Mouse (Mus musculus) Patski (cell line): ENCODE measurements around the gene Dapk1. TPM values are rescaled to one million over a fixed set of nuclear protein-coding genes. Genes with fewer than 3 reads are reported as not detected.

Experiments used
- ATAC-seq: fragments of 100-300 bp; one replicate; pipeline ENCODE4 v1.8.0; 2021
- CTCF ChIA-PET: fragments of 350-600 bp; sonication (Branson Sonifier 250); formaldehyde crosslinking; loops from one replicate; lab custom pipeline; 2022; ENCODE audit warnings: inconsistent platforms; lab: Charles Lee
- POLR2A ChIA-PET: fragments of 350-600 bp; sonication (Branson Sonifier 250); formaldehyde crosslinking; loops from one replicate; lab custom pipeline; 2022; ENCODE audit warnings: antibody characterized with exemption, inconsistent platforms; lab: Charles Lee
- DNase-seq: peaks from one replicate; pipeline ENCODE4 v3.0.0-alpha.2; 2011; ENCODE audit warnings: low read depth, low spot score
- H3K27me3 ChIP-seq: fragments of 371-371 bp; one replicate; pipeline ENCODE4 v1.5.1; 2021
- CTCF ChIP-seq: fragments of 100-300 bp; IDR thresholded peaks from one replicate; pipeline ENCODE4 v1.5.1; 2021
- in situ Hi-C: fragments of 300-500 bp; cut with MboI; formaldehyde crosslinking; loops from 3 replicates; pipeline ENCODE4 v1.11.1; 2018; ENCODE audit warnings: low pct_unique_long_range_greater_than_20kb, mixed read lengths
- polyA plus RNA-seq: library from polyadenylated mRNA; unstranded; gene quantifications from one replicate; pipeline ENCODE4 v1.2.3, GENCODE M21; 2021

Dapk1 gene
- polyA plus RNA-seq, 1 experiment from 2014 or later = 38.8 TPM

DNA sequence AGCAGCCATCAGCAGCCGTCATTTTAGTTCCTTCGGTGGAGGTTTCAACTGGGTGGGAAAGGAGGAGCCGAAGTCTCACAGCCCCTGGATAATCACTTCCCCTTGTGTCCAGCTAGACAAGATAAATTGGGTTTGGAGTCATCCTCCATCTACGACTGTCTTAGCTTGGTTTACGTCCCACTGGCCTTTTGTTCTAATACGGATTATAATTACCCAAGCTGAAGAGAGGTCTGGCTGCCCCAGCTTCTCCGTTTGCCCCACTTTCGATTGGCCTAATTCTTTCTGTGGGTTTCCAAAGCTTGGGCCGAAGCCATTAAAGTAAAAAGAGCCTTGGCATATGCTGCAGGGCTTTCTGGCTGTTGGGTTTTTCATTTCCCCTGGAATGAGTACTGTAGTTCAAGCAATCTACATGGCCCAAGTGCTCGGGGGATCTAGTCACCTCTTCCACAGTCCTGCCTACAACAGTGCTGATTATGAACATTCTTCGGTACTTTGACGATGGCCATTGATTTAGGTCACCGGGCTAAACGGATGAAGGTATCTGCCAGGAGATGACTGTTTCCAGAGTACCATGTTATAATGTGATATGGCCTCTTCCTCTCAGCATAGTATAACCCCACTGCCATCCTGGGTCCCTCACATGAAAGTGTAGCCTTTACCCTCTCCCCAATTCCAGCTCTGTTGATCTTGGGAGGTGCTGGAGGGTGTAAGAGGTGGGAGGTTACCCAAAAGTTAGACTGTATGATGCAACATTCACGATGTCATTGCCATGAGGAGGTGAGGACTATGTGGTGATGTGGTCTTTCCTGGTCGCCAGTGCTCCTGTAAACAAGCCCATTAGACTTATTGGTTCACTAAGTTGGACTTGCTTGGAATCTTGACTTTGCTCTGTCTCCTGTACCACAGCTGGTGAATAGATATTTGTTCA lies 106.1 kb downstream of the Dapk1 start:
- ATAC-seq = peak; percentile 21
- POLR2A ChIA-PET = no interaction called here
- TF ChIP-seq CTCF = no peak
- in situ Hi-C loops = no loop called here
- CTCF ChIA-PET = no interaction called here
- no peak for DNase-seq
- no peaks in the 10 kb centered on the region for H3K27me3 ChIP-seq

DNA sequence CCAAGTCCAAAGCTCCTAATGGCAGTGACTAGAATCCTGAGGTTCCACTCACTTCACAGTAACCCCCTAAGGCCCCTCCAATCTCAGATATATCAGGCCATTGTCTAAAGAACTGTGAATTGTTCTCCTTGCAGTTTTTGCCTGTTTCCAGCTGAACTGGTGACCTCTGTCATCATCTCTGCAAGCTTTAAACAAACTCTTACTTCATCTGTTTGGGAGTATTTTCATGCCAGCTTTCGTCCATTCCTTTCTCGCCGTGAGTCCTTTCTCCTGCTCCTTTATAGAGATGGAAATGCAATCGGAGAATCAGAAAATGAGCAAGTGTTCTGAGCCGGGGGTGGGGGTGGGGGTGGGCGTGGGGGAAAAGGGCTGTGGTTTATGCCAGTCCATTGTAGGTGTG lies 107.4 kb downstream of the Dapk1 start:
- in situ Hi-C loops = no loop called here
- TF ChIP-seq CTCF = no peak
- DNase-seq (no peak), ATAC-seq (no peak)
- CTCF ChIA-PET = no interaction called here
- POLR2A ChIA-PET = no interaction called here
- no peaks in the 10 kb centered on the region for H3K27me3 ChIP-seq

DNA sequence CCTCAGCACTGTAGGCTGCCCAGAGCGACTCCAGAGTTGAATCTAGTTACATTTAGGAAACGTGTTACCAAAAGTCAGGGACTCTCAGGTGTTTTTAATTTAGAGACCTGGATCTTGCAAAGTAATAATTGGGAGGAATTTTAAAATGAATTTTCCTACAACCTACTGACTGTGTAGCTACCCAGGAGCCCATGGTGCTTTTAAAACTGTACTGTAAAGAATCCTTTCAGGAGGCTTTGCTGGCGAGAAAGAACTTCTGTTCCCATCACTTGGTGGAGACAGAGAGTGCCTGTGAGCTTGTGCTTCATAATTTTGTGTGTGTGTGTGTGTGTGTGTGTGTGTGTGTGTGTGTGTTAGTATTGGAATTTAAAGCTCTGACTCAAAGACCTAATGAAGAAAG lies 109.2 kb downstream of the Dapk1 start:
- DNase-seq = no peak
- no peak for TF ChIP-seq CTCF
- no peaks in the 10 kb centered on the region for H3K27me3 ChIP-seq
- ChIA-PET CTCF (interaction anchor here (1.4 kb wide), 1 partner anchor 73 kb away, joined by 3 read pairs; no protein-coding TSS in a partner anchor), POLR2A (no interaction called here)
- in situ Hi-C loops = no loop called here
- ATAC-seq = no peak

DNA sequence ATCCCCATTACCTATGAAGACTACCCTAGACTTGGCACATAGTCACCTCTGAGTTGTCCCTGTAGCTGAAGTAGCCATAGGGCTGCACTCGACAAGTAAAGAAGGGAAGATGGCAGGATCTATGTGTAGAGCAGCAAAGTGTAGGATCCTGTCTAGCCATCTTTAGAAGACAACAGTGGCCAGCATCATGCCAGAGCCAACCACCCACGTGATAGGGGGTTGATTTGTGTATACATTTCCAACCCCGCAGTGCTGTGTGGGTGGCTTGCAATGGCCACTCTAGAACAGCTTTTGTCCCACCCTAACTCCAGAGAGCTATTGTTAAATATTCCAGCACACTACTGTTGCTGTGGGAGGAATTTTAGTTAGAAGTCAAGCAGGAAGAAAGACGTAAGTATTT lies 111.8 kb downstream of the Dapk1 start:
- no peak for ATAC-seq
- ChIA-PET POLR2A (no interaction called here), CTCF (no interaction called here)
- no peak for DNase-seq
- in situ Hi-C loops = no loop called here
- no peak for TF ChIP-seq CTCF
- no peaks in the 10 kb centered on the region for H3K27me3 ChIP-seq

DNA sequence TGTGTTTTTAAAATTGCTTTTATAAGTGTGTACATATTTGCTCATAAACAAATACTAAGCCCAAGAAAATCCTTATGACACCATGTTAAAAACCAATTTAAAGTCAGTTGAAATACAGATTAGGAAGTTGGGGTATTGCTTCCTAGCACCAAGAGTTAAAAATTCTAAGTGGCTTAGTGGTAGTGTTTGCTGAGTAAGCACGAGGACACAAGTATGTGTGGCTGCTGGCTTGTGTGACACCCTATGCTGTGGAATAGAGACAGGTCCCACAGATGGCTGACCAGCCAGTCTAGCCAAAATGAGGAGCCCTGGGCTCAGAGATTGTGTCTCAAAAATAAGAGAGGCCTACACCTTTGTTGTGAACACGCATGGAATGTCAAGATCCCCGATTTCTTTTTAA lies 114.4 kb downstream of the Dapk1 start:
- ATAC-seq = no peak
- ChIA-PET CTCF (no interaction called here), POLR2A (no interaction called here)
- in situ Hi-C loops = no loop called here
- no peak for TF ChIP-seq CTCF
- no peaks in the 10 kb centered on the region for H3K27me3 ChIP-seq
- no peak for DNase-seq

DNA sequence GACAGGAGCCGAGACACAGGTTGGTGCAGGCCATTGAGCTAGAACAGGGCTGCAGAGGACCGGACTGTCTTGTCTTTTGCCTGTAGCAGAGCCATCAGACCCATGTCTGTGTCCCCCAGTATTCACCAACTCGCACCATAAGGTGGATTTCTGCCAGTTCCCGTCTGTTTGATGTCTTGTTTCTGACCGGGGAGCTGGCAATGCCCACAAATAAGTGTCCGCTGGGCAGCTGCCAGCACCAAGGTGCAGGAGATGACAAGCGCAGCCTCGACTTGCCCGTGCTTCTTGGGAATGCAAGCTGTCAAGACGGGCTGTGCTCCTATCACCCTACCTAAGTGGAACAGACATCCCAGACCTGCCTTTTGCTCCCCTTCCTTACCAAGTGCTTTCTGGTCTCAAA lies 115.7 kb downstream of the Dapk1 start:
- CTCF ChIA-PET = interaction anchor here (1.2 kb wide), 1 partner anchor 12 kb away, joined by 4 read pairs; no protein-coding TSS in a partner anchor
- POLR2A ChIA-PET = interaction anchor here (0.5 kb wide), 1 partner anchor 108 kb away, joined by 3 read pairs; no protein-coding TSS in a partner anchor
- TF ChIP-seq CTCF = no peak
- no peak for DNase-seq
- in situ Hi-C loops = no loop called here
- no peak for ATAC-seq
- no peaks in the 10 kb centered on the region for H3K27me3 ChIP-seq

DNA sequence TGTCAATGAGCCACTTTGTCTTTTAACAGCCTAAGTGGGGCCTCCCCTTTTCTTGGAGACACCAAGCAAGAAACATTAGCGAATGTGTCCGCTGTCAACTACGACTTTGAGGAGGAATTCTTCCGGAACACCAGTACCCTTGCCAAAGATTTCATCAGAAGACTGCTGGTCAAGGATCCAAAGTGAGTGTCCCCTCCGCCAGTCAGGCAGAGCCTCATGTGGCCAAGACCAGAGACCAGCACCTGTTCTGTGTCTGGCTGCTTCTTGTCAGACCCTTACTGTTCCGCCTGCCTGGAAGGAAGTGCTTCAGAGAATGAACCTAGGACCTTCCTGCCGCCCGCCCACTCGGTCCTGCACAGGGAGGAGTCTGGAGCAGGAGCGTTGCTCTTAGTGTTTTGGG lies 117.8 kb downstream of the Dapk1 start:
- CTCF ChIA-PET = no interaction called here
- DNase-seq (no peak), ATAC-seq (no peak)
- H3K27me3 ChIP-seq = no peaks in the 10 kb centered on the region
- POLR2A ChIA-PET = no interaction called here
- in situ Hi-C loops = no loop called here
- TF ChIP-seq CTCF = no peak

DNA sequence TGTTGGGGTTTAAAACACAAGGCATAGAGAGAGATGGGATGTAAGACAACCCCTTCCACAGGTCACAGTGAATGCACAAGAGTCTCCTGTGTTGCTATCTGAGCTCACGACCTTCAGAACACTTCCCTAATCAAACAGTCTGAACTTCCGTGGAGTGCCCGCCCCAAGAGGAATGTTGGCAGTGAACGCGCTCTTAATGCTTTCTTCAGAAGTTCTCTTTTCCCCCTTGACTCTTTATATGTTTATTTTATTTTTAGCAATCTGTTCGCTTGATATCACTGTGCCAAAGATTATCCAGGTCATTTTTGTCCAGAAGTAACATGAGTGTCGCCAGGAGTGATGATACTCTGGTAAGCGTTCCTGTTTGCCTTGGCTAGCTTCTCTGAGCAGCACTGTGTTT lies 121.0 kb downstream of the Dapk1 start:
- DNase-seq = no peak
- ATAC-seq = no peak
- TF ChIP-seq CTCF = no peak
- POLR2A ChIA-PET = no interaction called here
- CTCF ChIA-PET = interaction anchor here (1.4 to 1.6 kb wide), 2 partner anchors 18 to 36 kb away, joined by 3 read pairs; no protein-coding TSS in a partner anchor
- no peaks in the 10 kb centered on the region for H3K27me3 ChIP-seq
- in situ Hi-C loops = no loop called here

DNA sequence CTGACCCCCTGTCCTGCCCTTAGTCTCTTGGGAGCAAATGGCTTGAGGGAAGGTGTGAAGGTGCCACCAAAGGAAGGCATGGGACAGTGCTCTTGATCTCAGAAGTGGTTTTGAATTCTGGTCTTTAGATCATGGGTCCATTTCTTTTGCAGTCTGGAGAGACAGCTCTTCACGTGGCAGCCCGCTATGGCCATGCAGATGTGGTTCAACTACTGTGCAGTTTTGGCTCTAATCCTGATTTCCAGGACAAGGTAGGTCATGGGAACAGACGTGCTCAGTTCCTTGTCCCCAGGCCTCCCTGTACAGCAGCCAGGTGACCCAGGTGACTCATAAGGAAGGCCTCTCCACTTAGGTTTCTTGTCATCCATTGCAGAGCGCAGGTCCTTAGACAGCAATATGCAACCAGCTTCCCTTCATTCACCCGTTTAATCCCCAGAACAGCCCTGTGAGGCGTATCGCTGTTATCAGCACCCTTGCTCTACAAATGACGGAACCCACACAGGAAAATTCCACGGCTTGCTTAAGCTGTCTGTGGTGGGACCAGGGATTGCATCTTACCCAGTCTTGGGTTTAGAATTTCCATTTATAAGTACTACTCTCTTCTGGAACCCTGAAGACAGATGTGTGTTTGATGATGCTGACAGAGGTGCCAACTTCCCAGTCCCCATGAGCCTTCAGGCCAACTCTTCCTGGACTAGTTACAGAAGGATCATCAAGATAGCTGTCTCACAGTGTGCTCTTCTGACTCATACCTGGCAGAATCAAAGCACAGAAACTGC lies 126.7 kb downstream of the Dapk1 start:
- in situ Hi-C loops = loop anchor here (25.0 kb wide), 1 partner anchor 541 kb away; the partner anchor contains the start of gene Gas1
- DNase-seq (no peak), ATAC-seq (no peak)
- no peaks in the 10 kb centered on the region for H3K27me3 ChIP-seq
- CTCF ChIA-PET = interaction anchor here (1.1 to 1.2 kb wide), 3 partner anchors 10 to 18 kb away, joined by 3 to 4 read pairs (median 4); no protein-coding TSS in a partner anchor
- TF ChIP-seq CTCF = no peak
- POLR2A ChIA-PET = no interaction called here

DNA sequence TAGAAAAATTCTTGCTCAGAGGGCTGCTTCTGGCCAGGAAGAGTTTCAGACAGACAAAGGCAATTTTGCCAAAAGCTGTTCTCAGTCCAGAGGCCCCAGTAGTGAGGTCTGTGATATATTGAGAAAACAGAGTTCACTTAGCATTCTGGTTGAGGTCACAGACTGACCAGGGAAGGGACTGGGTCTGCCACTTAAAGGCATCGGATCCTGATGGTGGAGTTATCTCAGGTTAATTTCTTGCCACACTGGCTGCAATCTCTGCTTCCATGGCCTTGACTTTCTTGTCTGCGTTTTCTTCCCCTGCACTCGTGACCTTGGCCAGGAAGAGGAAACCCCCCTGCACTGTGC lies 127.3 kb downstream of the Dapk1 start:
- in situ Hi-C loops = loop anchor here (25.0 kb wide), 1 partner anchor 542 kb away; the partner anchor contains the start of gene Gas1
- no peak for DNase-seq
- no peak for TF ChIP-seq CTCF
- ChIA-PET CTCF (interaction anchor here (1.2 kb wide), 2 partner anchors 12 to 17 kb away, joined by 4 read pairs; no protein-coding TSS in a partner anchor), POLR2A (no interaction called here)
- no peaks in the 10 kb centered on the region for H3K27me3 ChIP-seq
- ATAC-seq = no peak
